Mouse (Mus musculus): Measurements from ENCODE around the gene Rab43.
"Not testable (repeated sequence)": the region's sequence is repeated elsewhere in the genome, so short reads cannot be mapped to it uniquely, and the experiment has no call there.

Gene Rab43

GRCm38 (mm10) chr6:87786621-87787020 is 25.3 kb downstream of the Rab43 start:
- no peak for DNase-seq (ENCODE audit: low spot score in 2 of 2)

DNA sequence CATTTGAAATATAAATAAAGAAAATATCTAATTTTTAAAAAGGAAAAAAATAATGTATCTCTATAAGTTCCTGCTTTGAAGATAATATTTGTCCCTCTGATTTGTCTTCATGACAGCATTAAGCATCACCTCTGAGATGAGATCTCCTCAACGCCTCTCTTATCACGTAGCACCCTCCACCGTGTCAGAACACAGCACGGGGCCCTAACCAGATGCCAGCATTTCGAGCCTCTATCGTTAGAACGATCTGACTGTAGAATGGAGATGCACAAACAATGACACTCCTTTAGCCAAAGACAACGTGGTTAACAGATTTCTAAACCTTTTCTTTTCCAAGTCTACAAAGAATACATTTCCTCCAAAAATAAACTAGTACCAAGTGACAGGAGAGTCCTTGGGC is 27.9 kb downstream of the Rab43 start:
- no peak for DNase-seq (ENCODE audit: low spot score in 2 of 2)

DNA sequence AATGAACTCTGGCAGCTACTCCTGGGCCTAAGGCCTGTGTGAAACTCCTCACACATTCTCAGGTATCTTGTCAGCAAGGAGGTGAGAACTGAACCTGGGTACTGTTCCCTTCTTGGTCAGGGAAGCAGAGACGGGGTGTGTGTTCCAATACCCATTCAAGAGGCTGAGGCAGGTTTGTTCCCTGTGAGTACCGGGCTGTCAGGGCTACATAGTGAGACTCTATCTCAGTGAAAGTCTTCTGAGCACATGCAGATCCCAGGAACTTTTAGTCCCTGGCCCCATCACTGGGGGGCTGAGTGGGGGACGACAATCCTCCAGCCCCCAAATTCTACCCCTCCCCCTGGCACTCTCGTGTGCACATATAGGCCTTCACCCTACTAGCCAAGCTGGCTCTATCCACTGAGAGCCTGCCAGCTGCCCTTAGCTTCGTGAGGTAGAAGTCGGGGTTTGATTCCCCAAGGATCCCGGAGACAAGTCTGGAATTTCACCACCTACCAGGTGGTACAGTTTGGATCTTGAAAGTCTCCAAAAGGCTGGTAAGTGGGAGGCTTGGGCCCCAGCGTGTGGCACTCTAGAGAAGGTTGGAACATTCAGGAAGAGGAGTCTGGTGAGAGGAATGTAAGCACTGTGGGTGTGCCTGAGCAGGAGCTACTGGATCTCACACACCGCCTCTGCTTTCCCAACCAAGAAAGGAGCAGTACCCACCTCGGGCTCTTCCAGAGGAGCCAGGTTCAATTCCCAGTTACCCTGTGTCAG is 31.2 kb downstream of the Rab43 start:
- DNase-seq (ENCODE audit: low spot score in 2 of 2): no peak

DNA sequence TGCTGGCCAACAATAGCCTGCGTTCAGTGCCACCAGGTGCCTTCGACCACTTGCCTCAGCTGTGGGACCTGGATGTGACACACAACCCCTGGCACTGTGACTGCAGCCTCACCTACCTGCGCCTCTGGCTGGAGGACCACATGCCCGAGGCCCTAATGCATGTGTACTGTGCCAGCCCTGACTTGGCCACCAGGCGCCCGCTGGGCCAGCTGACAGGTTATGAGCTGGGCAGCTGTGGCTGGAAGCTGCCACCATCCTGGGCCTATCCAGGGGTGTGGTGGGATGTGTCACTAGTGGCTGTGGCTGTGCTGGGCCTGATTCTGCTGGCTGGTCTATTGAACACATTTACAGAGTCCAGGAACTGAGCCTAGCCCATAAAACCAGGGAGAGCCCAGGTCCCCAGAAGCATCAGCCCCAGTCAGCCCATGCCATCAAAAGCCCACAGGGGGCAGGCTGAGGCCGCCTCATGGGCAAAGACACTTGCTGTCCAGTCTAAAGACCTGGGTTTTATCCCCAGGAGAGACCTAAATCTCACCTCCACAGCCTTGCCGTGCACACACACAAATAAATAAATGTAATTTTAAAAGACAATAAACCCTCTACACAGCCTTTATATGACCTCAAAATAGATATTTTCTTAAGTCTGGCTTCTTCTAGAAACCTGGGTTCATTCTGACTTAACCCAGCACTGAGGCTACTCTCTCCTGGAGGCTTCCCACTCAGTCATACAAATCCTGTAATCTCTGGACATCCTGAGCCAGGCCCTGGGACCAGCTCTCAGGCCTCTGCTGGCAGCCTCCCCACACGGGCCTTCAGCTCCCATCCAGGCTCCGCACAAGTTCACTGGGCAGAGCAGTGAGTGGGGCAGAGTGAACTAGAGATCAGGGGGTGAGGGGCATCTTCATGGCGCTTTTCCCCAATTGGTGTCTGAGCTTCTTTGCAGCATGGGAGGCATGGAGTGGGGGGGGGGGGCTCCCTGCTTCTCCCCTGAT is 32.5 kb downstream of the Rab43 start:
- no peak for DNase-seq (ENCODE audit: low spot score in 2 of 2)

GRCm38 (mm10) chr6:87778294-87779173 is 33.4 kb downstream of the Rab43 start:
- no peak for DNase-seq (ENCODE audit: low spot score in 2 of 2)

DNA sequence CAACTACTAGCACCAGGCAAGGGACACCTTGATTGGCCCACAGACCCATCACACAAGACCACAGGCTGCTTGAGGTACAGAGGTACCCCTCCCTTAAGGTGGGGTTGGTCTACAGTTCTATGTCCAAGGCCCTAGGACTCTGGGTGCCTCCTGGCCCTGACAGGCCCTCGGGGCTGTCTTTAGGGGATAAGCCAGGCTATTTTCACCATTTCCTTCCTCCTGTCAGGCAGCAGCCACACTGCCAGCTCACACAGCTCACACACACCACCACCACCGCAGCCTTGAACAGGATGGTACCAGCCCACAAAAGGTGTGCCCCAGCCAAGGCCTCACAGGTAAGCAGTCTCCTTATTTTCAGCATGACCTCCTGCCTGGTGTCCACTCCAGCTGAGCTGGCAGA is 34.1 kb downstream of the Rab43 start, which contains the start of gene Gp9:
Gp9 (plus strand) TSS at position 231 of the 400 bp plus-strand sequence.
- no peak for DNase-seq (ENCODE audit: low spot score in 2 of 2)

GRCm38 (mm10) chr6:87776663-87777062 is 35.3 kb downstream of the Rab43 start:
- DNase-seq (ENCODE audit: low spot score in 2 of 2): no peak

DNA sequence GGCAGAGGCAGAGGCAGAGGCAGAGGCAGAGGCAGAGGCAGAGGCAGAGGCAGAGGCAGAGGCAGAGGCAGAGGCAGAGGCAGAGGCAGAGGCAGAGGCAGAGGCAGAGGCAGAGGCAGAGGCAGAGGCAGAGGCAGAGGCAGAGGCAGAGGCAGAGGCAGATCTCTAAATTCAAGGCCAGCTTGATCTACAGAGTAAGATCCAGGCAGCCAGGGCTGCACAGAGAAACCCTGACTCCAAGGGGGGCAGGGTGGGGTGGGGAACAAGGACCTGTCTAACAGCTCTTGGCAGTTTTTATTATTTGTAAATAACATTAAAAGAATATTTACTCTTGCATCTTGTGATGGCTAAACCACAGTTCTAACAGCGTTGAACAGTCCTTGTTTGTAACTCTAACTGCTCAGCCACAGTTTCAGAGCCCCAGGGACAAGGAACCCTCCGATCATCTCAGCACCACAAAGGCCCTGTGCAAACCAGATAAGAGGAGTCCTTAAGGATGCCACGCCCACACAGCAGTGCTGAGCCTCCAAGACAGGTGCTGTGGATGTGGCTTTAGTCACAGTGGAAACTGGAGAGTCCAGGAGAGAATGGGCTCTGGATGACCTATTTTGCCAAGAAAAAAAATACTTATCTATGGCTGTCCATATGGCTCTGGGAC is 36.2 kb downstream of the Rab43 start:
- DNase-seq (ENCODE audit: low spot score in 2 of 2): no peak

- DNase-seq (ENCODE audit: low spot score in 2 of 2): no peak
These were observed 37.1 kb downstream of the Rab43 start for GRCm38 (mm10) chr6:87774909-87775308.

GRCm38 (mm10) chr6:87774466-87774865 is 37.5 kb downstream of the Rab43 start:
- no peak for DNase-seq (ENCODE audit: low spot score in 2 of 2)

GRCm38 (mm10) chr6:87770626-87771025 is 41.3 kb downstream of the Rab43 start:
- DNase-seq (ENCODE audit: low spot score in 2 of 2): no peak

- not testable (repeated sequence) for DNase-seq (ENCODE audit: low spot score in 2 of 2)
These were observed 47.7 kb downstream of the Rab43 start for GRCm38 (mm10) chr6:87764296-87764695.

- DNase-seq (ENCODE audit: low spot score in 2 of 2): no peak
These were observed 48.3 kb downstream of the Rab43 start for GRCm38 (mm10) chr6:87763376-87764280.

DNA sequence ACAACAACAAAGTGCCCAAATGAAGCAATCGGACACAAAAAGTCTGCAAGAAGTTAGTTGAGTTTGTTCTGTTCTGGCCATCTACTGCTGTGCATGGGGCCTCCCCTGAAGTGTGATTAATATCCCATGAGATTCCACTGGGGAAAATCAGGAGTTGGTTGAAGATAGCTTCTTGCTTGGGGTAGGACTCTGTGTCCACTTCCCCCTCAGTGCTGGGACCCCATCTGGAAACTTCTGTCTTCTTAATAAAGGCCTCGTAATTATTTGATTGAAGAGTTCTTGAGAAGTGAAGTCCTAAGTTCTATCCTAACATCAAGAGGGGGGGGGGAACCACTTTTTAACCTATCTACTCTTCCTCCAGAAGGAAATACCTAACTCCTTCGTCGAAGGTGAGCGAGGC is 49.8 kb downstream of the Rab43 start:
- DNase-seq (ENCODE audit: low spot score in 2 of 2): no peak

DNA sequence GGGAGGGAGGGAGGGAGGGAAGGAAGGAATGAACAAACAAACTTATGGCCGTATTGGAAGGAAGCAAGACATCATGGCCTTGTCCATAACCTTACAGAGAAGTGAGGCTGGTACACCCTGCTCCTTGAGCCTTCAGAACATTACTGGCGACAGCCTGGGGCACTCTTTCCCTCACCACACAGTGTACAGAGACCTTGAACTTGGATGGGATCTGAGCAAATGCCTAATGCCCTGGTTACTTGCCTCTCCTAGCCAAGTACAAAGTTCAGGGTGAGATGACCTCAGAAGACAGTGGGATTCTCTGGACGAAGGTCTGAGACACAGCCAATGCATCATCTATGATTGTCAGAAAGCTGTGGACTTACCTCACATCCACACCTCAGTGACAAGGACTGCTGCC is 52.1 kb downstream of the Rab43 start:
- no peak for DNase-seq (ENCODE audit: low spot score in 2 of 2)

DNA sequence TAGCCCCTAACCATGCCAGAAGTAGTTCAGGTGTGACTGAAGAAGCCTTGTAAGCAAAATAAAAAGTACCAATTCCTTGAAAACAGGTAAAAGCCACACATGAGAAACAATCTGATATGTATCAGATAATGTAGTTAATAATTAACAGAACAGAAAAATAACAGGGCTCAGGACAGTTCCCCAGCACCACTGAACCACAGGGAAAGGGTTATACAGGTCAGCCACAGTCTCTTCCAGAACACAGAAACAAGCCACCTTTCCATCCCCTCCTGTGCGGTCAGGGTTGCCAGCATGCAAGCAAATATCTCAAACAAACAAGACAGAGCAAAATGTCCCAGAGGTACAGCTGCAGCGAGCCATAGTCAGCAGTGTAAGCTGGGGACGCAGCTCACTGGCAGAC is 52.6 kb downstream of the Rab43 start:
- no peak for DNase-seq (ENCODE audit: low spot score in 2 of 2)

DNA sequence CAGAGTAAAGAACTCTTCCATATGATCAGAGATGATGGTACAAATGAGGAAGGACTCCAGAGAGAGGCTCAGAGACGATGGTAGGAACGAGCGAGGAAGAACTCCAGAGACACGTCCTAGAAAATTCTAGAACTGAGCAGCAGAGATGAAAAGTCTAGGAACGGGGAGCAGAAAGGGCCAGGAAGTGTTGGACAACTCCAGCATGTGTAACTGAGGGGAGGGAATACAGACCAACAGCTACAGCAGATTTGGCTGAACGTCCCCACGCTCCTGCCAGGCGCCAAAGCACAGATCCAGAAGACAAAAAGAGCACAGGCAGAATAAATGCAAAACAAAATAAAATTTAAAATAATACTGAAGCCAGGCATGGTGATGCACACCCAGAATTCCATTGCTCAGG is 55.1 kb downstream of the Rab43 start:
- DNase-seq (ENCODE audit: low spot score in 2 of 2): no peak

DNA sequence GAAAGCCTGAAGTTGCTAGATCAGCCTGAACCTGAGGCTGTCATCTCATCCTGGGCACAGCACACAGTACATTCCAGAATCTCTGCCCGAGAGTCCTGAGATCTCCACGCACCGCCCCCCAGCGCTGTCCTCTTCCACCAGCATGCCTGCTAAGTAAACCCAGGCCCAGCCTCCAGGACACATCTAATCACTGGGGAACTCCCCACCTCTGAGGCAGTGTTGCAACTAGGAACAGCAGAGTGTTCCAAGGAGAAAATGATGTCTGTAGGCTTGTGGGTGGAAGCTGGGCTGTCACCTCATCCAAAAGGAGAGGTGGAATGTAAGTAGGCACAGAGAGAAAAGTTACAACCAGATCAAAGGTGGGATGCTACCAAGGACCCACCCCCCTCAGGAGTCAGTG is 56.8 kb downstream of the Rab43 start:
- DNase-seq (ENCODE audit: low spot score in 2 of 2): no peak

GRCm38 (mm10) chr6:87751574-87751973 is 60.4 kb downstream of the Rab43 start:
- DNase-seq (ENCODE audit: low spot score in 2 of 2): no peak
